Mouse (Mus musculus) lung, postnatal 0 days (tissue): ENCODE results near the gene Itpka. TPM values are rescaled to one million over a fixed set of nuclear protein-coding genes. Genes with fewer than 3 reads are reported as not detected.

Experiments used
- ATAC-seq: fragments of 200-750 bp; cut with Nextera tagmentation; 2 replicates; pipeline ENCODE4 v1.8.0; 2017; ENCODE audit warnings: moderate library complexity
- DNase-seq: peaks from one replicate; pipeline ENCODE4 v3.0.0-alpha.2; 2016; ENCODE audit warnings: low spot score
- H3K27ac ChIP-seq: fragments of 300-500 bp; sonication (generic); 2 replicates; pipeline ENCODE4 v1.5.1; 2014; ENCODE audit warnings: antibody characterized with exemption, mild to moderate bottlenecking, low read length, mixed read lengths
- H3K27me3 ChIP-seq: fragments of 300-500 bp; sonication (generic); replicated peaks from 2 replicates; pipeline ENCODE4 v1.6.1; 2014; ENCODE audit warnings: low read length, mixed read lengths; ENCODE audit not compliant: insufficient read depth
- H3K36me3 ChIP-seq: fragments of 300-500 bp; sonication (generic); 2 replicates; pipeline ENCODE4 v1.6.1; 2014; ENCODE audit warnings: low read length, mixed read lengths; ENCODE audit not compliant: insufficient read depth
- H3K4me1 ChIP-seq: fragments of 300-500 bp; sonication (generic); 2 replicates; pipeline ENCODE4 v1.6.1; 2014; ENCODE audit warnings: antibody characterized with exemption, low read depth, low read length, mixed read lengths; ENCODE audit not compliant: insufficient read depth
- H3K4me2 ChIP-seq: fragments of 300-500 bp; sonication (generic); replicated peaks from 2 replicates; pipeline ENCODE4 v1.6.1; 2014; ENCODE audit warnings: low read depth, mild to moderate bottlenecking, low read length, moderate library complexity, mixed read lengths
- H3K4me3 ChIP-seq: fragments of 300-500 bp; sonication (generic); 2 replicates; pipeline ENCODE4 v1.5.1; 2014; ENCODE audit warnings: low read depth, low read length
- H3K9ac ChIP-seq: fragments of 300-500 bp; sonication (generic); replicated peaks from 2 replicates; pipeline ENCODE4 v1.6.1; 2014; ENCODE audit warnings: low read depth, mild to moderate bottlenecking
- H3K9me3 ChIP-seq: fragments of 300-500 bp; sonication (generic); 2 replicates; pipeline ENCODE4 v1.6.1; 2016; ENCODE audit warnings: low read length, mixed read lengths
- CTCF ChIP-seq: IDR thresholded peaks from 2 replicates; pipeline ENCODE4 v1.5.1; 2016; ENCODE audit warnings: antibody characterized with exemption, mild to moderate bottlenecking
- EP300 ChIP-seq: IDR thresholded peaks from 2 replicates; pipeline ENCODE4 v1.6.1; 2016; ENCODE audit warnings: antibody characterized with exemption, mild to moderate bottlenecking, control low read depth
- WGBS: fragments of 180-500 bp; shearing (Covaris S2); extraction: QIAGEN DNeasy Blood & Tissue Kit; methylation state at CpG from one replicate; pipeline ENCODE4 v1.1.7; 2014; 5-methylcytosine and 5-hydroxymethylcytosine counted together
- polyA plus RNA-seq: library from polyadenylated mRNA; unstranded; fragments of >200 nt; fragmentation: Nextera tagmentation; extraction: Ambion mirVana; gene quantifications from 2 replicates; pipeline ENCODE4 v1.2.1, GENCODE M21; 2015

Itpka gene
- polyA plus RNA-seq, 1 experiment from 2014 or later, result 6.5 TPM

GRCm38 (mm10) chr2:119745281-119745680 lies 3.1 kb downstream of the Itpka start:
- Histone ChIP-seq H3K27ac (no peak overlapping the region), H3K4me3 (no peak overlapping the region), H3K27me3 (peaks cover 17% of the 10 kb centered on the region; the same call in 1 of the 2 replicates), H3K36me3 (no peaks in the 10 kb centered on the region), H3K4me1 (peaks cover 25% of the 10 kb centered on the region), H3K4me2 (no peak overlapping the region), H3K9ac (no peak overlapping the region), H3K9me3 (no peaks in the 10 kb centered on the region)
- 10% methylated on average over 1 of the region's 1 CpGs for WGBS
- DNase-seq (peak; percentile 62), ATAC-seq (no peak)
- no peak for TF ChIP-seq EP300
- TF ChIP-seq CTCF, result peak; percentile 66

GRCm38 (mm10) chr2:119747554-119747953 lies 5.4 kb downstream of the Itpka start:
- 62% methylated on average over 7 of the region's 7 CpGs for whole genome bisulfite sequencing
- Histone ChIP-seq H3K9me3 (no peaks in the 10 kb centered on the region), H3K27me3 (peaks cover 17% of the 10 kb centered on the region; the same call in 1 of the 2 replicates), H3K4me2 (no peak overlapping the region), H3K36me3 (no peaks in the 10 kb centered on the region), H3K9ac (no peak overlapping the region), H3K27ac (no peak overlapping the region), H3K4me3 (no peak overlapping the region), H3K4me1 (peaks cover 20% of the 10 kb centered on the region)
- DNase-seq (no peak), ATAC-seq (no peak)
- TF ChIP-seq EP300 (no peak), CTCF (no peak)

GRCm38 (mm10) chr2:119749260-119749659 lies 7.1 kb downstream of the Itpka start:
- TF ChIP-seq CTCF, result no peak
- no peak for TF ChIP-seq EP300
- no peaks in the 10 kb centered on the region for H3K36me3 ChIP-seq
- no peak for ATAC-seq
- H3K9ac ChIP-seq, result no peak overlapping the region
- peaks cover 7% of the 10 kb centered on the region; the same call in 1 of the 2 replicates for H3K4me1 ChIP-seq
- peaks cover 2% of the 10 kb centered on the region; the same call in 1 of the 2 replicates for H3K27me3 ChIP-seq
- H3K4me3 ChIP-seq, result no peak overlapping the region
- no peak overlapping the region for H3K27ac ChIP-seq
- no peaks in the 10 kb centered on the region for H3K9me3 ChIP-seq
- H3K4me2 ChIP-seq, result no peak overlapping the region
- DNase-seq, result no peak
- 69% methylated on average over 13 of the region's 13 CpGs for WGBS

GRCm38 (mm10) chr2:119757601-119758100 lies 15.5 kb downstream of the Itpka start:
- Histone ChIP-seq H3K27ac (no peak overlapping the region), H3K9me3 (no peaks in the 10 kb centered on the region), H3K4me1 (peaks cover 6% of the 10 kb centered on the region; the same call in 1 of the 2 replicates), H3K36me3 (no peaks in the 10 kb centered on the region), H3K27me3 (peaks cover 15% of the 10 kb centered on the region), H3K9ac (no peak overlapping the region), H3K4me3 (peak overlapping the region; percentile 63), H3K4me2 (peak overlapping the region; percentile 100)
- DNase-seq (no peak), ATAC-seq (peak; percentile 62)
- TF ChIP-seq CTCF, result no peak
- TF ChIP-seq EP300, result no peak
- WGBS, result 8% methylated on average over 18 of the region's 31 CpGs

- H3K4me2 ChIP-seq, result peak overlapping the region; percentile 100
- DNase-seq, result peak; percentile 42
- peak overlapping the region; percentile 63 for H3K4me3 ChIP-seq
- H3K36me3 ChIP-seq, result no peaks in the 10 kb centered on the region
- no peak for TF ChIP-seq EP300
- TF ChIP-seq CTCF, result no peak
- H3K27me3 ChIP-seq, result peaks cover 15% of the 10 kb centered on the region
- ATAC-seq, result peak; percentile 79
- H3K9ac ChIP-seq, result no peak overlapping the region
- H3K27ac ChIP-seq, result no peak overlapping the region
- H3K9me3 ChIP-seq, result no peaks in the 10 kb centered on the region
- H3K4me1 ChIP-seq, result peaks cover 6% of the 10 kb centered on the region; the same call in 1 of the 2 replicates
- WGBS, result under 1% methylated on average over 36 of the region's 77 CpGs
Observed at GRCm38 (mm10) chr2:119758101-119758843, 16.1 kb downstream of the Itpka start.

- Histone ChIP-seq H3K9me3 (no peaks in the 10 kb centered on the region), H3K4me1 (peaks cover 6% of the 10 kb centered on the region; the same call in 1 of the 2 replicates), H3K27ac (no peak overlapping the region), H3K36me3 (no peaks in the 10 kb centered on the region), H3K9ac (no peak overlapping the region), H3K4me2 (peak overlapping the region; percentile 100), H3K27me3 (peaks cover 15% of the 10 kb centered on the region), H3K4me3 (peak overlapping the region; percentile 63)
- no peak for TF ChIP-seq CTCF
- TF ChIP-seq EP300, result no peak
- DNase-seq (no peak), ATAC-seq (no peak)
- whole genome bisulfite sequencing, result 6% methylated on average over 44 of the region's 44 CpGs
Observed at GRCm38 (mm10) chr2:119758844-119759835, 17.0 kb downstream of the Itpka start.
